Mouse (Mus musculus): ENCODE results near the gene 2310061N02Rik.

DNA sequence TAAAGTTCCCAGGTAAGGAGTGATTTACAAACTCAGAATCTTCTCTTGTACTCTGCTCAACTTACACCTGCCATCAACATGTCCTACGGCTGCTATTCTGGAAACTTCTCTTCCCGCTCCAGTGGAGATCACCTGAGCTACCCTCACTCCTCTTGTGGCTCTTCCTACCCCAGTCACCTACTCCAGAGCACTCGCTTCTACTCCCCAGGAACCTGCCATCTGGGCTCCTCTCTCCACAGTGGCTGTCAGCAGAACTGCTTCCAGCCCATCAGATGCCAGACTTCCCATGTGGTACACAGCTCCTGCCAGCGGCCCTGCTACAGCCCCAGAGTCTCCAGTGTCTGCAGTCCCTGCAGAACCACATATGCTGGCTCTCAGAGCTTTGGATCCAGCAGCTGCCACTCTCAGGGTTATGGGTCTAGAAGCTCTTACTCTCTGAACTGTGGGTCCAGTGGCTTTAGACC, 21.1 kb upstream of the 2310061N02Rik start, which contains the start of gene Krtap13-1:
- TF ChIP-seq POLR2A (IDR thresholded peaks at IDR 0.05; ENCODE audit: extremely low read depth, insufficient read depth, low read length) (no peak), CTCF (IDR thresholded peaks at IDR 0.05; ENCODE audit: low read depth, low read length) (no peak)

Data from liver, adult 2 months (tissue).